Mouse (Mus musculus) liver, embryonic 14.5 days (tissue): ENCODE measurements around the gene Nme6. TPM values are rescaled to one million over a fixed set of nuclear protein-coding genes. Genes with fewer than 3 reads are reported as not detected.

Experiments used
- ATAC-seq: fragments of 200-750 bp; cut with Nextera tagmentation; 2 replicates; pipeline ENCODE4 v1.8.0; 2017; ENCODE audit warnings: moderate number of reproducible peaks, mild to moderate bottlenecking, moderate library complexity; ENCODE audit not compliant: insufficient read depth
- DNase-seq, 3 experiments: peaks; one replicate each; pipeline ENCODE4 v3.0.0-alpha.2; 2012 to 2013; ENCODE audit warnings: low read depth in 3 of 3, low spot score in 3 of 3
- H3K27ac ChIP-seq: fragments of 300-500 bp; sonication (generic); 2 replicates; pipeline ENCODE4 v1.5.1; 2014; ENCODE audit warnings: moderate library complexity, mild to moderate bottlenecking, control low read depth, inconsistent platforms
- H3K27me3 ChIP-seq: fragments of 300-500 bp; sonication (generic); 2 replicates; pipeline ENCODE4 v1.6.1; 2014; ENCODE audit warnings: mild to moderate bottlenecking, low read length, moderate library complexity; ENCODE audit not compliant: control insufficient read depth, insufficient read depth
- H3K36me3 ChIP-seq: fragments of 300-500 bp; sonication (generic); replicated peaks from 2 replicates; pipeline ENCODE4 v1.6.1; 2014; ENCODE audit warnings: low read depth; ENCODE audit not compliant: control insufficient read depth, insufficient read depth
- H3K4me1 ChIP-seq, 2 experiments: fragments of 200-500 bp in 1 of 2; fragments of 300-500 bp in 1 of 2; sonication (generic) in 1 of 2; replicated peaks; 2 replicates each; pipeline ENCODE4 v1.6.1; 2012 to 2014; ENCODE audit warnings: antibody characterized with exemption in 1 of 2, inconsistent platforms in 1 of 2, low read length in 1 of 2; ENCODE audit not compliant: control insufficient read depth in 2 of 2, insufficient read depth in 2 of 2
- H3K4me2 ChIP-seq: fragments of 300-500 bp; sonication (generic); 2 replicates; pipeline ENCODE4 v1.6.1; 2014; ENCODE audit warnings: low read depth, mild to moderate bottlenecking, control low read depth, moderate library complexity
- H3K4me3 ChIP-seq, 2 experiments: fragments of 200-500 bp in 1 of 2; fragments of 300-500 bp in 1 of 2; sonication (generic) in 1 of 2; 2 replicates each; pipeline ENCODE4 v1.5.1; 2012 to 2014; ENCODE audit warnings: low read depth in 2 of 2, low read length in 2 of 2, mild to moderate bottlenecking in 2 of 2, control low read depth in 1 of 2, inconsistent platforms in 1 of 2, moderate library complexity in 1 of 2; ENCODE audit not compliant: insufficient read depth in 1 of 2
- H3K9ac ChIP-seq: fragments of 300-500 bp; sonication (generic); replicated peaks from 2 replicates; pipeline ENCODE4 v1.6.1; 2014; ENCODE audit warnings: mild to moderate bottlenecking, control low read depth, moderate library complexity
- H3K9me3 ChIP-seq: fragments of 300-500 bp; sonication (generic); 2 replicates; pipeline ENCODE4 v1.6.1; 2016; ENCODE audit warnings: low read length, mixed read lengths; ENCODE audit not compliant: control insufficient read depth
- CTCF ChIP-seq: IDR thresholded peaks from 2 replicates; pipeline ENCODE4 v1.5.1; 2016; ENCODE audit warnings: antibody characterized with exemption, low read depth, control low read depth
- EP300 ChIP-seq: IDR thresholded peaks from 2 replicates; pipeline ENCODE4 v1.6.1; 2016; ENCODE audit warnings: antibody characterized with exemption, low read depth
- WGBS: fragments of 180-500 bp; shearing (Covaris S2); extraction: QIAGEN DNeasy Blood & Tissue Kit; methylation state at CpG from one replicate; pipeline ENCODE4 v1.1.7; 2014; ENCODE audit not compliant: insufficient replicate concordance; 5-methylcytosine and 5-hydroxymethylcytosine counted together
- polyA plus RNA-seq, 2 experiments: library from polyadenylated mRNA; depleted of rRNA in 1 of 2; stranded (reverse) in 1 of 2; unstranded in 1 of 2; fragments of >200 nt; fragmentation: Nextera tagmentation in 1 of 2; extraction: Ambion mirVana in 1 of 2; gene quantifications; 2 replicates each; pipeline versions ENCODE4 v1.2.1 to v1.2.3; 2012 to 2014

The Nme6 gene
- polyA plus RNA-seq, 2 experiments: 34.0 to 54.6 TPM

DNA sequence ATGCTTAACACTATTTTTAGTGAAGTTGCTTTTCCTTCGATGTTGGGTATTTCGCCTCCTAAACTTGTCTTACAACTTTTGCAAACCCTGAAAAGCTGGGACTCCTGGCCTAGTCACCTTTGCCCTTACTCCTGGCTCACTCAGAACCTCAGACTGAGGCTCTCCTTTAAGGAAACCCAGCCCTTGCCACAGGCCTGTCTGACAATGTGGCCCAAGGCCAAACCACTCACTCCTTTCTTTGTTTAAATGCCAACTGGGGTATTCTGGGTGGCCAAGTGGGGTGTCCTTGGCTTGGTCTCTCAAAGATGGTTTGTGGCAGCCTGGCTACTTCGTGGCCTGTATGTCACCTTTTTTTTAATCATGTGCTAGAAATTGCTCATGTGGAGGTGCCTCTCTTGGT lies 44.2 kb downstream of the Nme6 start:
- DNase-seq (no peak), ATAC-seq (no peak)
- TF ChIP-seq EP300 (no peak), CTCF (no peak)
- peaks cover 42% of the 10 kb centered on the region for H3K36me3 ChIP-seq
- 3% methylated on average over 3 of the region's 3 CpGs for WGBS
- peak overlapping the region; percentile 96 for H3K9ac ChIP-seq
- H3K9me3 ChIP-seq: no peaks in the 10 kb centered on the region
- H3K4me1 ChIP-seq: peaks cover 0 to 12% of the 10 kb centered on the region in 2 experiments; a peak in 3 of 4 replicates
- peak overlapping the region; percentile 86 for H3K4me2 ChIP-seq
- H3K27ac ChIP-seq: no peak overlapping the region
- H3K4me3 ChIP-seq: peak overlapping the region; percentile 72 to 93
- no peaks in the 10 kb centered on the region for H3K27me3 ChIP-seq

DNA sequence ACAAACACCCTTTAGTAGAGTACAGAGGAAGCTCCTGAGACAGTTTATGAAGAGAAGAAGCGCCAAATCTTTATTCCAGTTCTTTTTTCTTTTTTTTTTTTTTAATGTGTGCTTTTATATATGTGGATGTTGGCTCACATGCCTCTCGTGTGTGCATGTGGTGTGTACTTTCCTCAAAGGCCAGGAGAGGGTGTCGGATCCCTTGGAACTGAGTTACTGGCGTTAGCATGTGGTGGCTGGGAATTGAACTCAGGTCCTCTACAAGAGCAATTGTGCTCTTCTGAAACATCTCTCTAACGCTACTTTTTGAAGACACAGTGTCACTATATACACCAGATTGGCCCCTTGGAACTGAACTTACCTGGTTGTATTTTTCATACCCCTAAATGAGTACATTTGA lies 45.1 kb downstream of the Nme6 start:
- ATAC-seq (no peak), DNase-seq (no peak)
- no peaks in the 10 kb centered on the region for H3K27me3 ChIP-seq
- peaks cover 51% of the 10 kb centered on the region for H3K36me3 ChIP-seq
- H3K4me2 ChIP-seq: peak overlapping the region; percentile 86
- peak overlapping the region; percentile 72 to 93 for H3K4me3 ChIP-seq
- H3K9me3 ChIP-seq: no peaks in the 10 kb centered on the region
- WGBS: 63% methylated on average over 5 of the region's 5 CpGs
- peaks cover 0 to 12% of the 10 kb centered on the region in 2 experiments; a peak in 3 of 4 replicates for H3K4me1 ChIP-seq
- TF ChIP-seq CTCF: peak; percentile 39; the same call in 1 of the 2 replicates
- TF ChIP-seq EP300: no peak
- no peak overlapping the region for H3K27ac ChIP-seq
- H3K9ac ChIP-seq: peak overlapping the region; percentile 96

DNA sequence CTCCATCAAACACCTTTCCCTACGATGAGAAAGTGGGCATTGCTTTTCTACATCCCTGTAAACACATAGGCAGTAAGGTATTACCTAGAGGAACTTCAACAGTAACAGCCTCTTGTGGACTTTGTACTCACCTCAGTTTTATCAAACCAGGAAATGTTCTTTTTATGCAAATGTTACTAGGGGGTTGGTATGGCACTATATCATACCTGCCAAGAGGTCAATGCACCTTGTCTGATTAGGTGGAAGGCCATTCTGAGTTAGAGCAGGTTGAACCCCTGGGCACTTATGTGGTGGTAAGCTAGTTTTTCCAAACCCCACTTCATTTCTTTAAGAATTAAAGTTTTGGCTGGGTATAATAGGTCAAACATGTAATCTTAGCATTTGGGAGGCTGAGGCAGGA lies 46.8 kb downstream of the Nme6 start:
- ATAC-seq: no peak
- H3K4me3 ChIP-seq: no peak overlapping the region
- no peaks in the 10 kb centered on the region for H3K9me3 ChIP-seq
- no peak overlapping the region for H3K27ac ChIP-seq
- no peak for DNase-seq
- H3K27me3 ChIP-seq: no peaks in the 10 kb centered on the region
- H3K9ac ChIP-seq: no peak overlapping the region
- peaks cover 67% of the 10 kb centered on the region for H3K36me3 ChIP-seq
- H3K4me2 ChIP-seq: no peak overlapping the region
- TF ChIP-seq EP300 (no peak), CTCF (no peak)
- H3K4me1 ChIP-seq: peaks cover 0 to 12% of the 10 kb centered on the region in 2 experiments; a peak in 3 of 4 replicates
- WGBS: 79% methylated on average over 1 of the region's 1 CpGs

DNA sequence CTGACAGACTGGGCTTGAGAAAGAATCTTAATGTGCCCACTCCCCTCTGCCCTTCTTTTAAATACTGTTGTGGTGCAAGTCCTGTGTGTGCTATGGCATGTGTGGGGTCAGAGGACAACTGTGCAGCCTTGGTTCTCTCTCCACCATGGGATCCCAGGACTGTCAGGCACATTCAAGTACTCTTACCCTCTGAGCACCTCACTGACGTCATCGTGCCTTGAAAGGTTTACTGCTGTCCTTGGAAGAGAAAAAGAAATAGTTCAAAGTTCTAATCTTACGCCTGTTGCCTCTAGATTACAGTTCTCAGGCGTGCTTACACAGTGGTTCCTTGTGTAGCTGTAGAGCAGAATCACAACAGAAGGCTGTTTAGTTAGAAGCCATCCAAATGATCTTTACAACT lies 53.7 kb downstream of the Nme6 start:
- Histone ChIP-seq H3K27ac (no peak overlapping the region), H3K4me3 (no peak overlapping the region), H3K27me3 (no peaks in the 10 kb centered on the region), H3K4me1 (no peaks in the 10 kb centered on the region), H3K36me3 (peaks cover 99% of the 10 kb centered on the region), H3K9ac (no peak overlapping the region), H3K4me2 (no peak overlapping the region), H3K9me3 (no peaks in the 10 kb centered on the region)
- TF ChIP-seq CTCF (no peak), EP300 (no peak)
- no peak for ATAC-seq
- 59% methylated on average over 4 of the region's 4 CpGs for WGBS
- no peak for DNase-seq

DNA sequence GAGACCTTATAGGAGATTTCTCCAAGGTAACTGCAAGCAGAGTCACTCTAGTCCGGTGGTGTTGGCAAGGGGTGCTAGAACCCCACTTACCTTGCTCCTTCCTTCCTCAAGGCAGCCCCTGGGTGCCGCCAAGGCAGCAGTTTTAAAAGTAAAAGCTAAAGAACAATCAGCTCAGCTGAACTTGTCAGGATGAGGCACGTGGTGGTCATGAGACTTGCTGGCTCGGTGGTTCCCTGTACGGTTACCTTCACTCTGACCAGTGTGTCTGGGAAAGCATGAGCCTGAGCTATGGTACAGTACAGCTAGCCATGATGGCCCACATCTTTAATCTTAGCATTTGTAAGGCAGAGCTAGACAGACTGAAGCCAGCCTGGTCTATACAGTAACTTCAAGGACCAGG lies 54.8 kb downstream of the Nme6 start:
- Histone ChIP-seq H3K27ac (no peak overlapping the region), H3K9me3 (no peaks in the 10 kb centered on the region), H3K4me2 (no peak overlapping the region), H3K9ac (no peak overlapping the region), H3K36me3 (peaks cover 99% of the 10 kb centered on the region), H3K4me3 (no peak overlapping the region), H3K27me3 (no peaks in the 10 kb centered on the region), H3K4me1 (no peaks in the 10 kb centered on the region)
- ATAC-seq (no peak), DNase-seq (no peak)
- 81% methylated on average over 5 of the region's 5 CpGs for WGBS
- TF ChIP-seq EP300 (no peak), CTCF (no peak)
